Mouse (Mus musculus): ENCODE data around the gene Ap3b2. TPM values are rescaled to one million over a fixed set of nuclear protein-coding genes. Genes with fewer than 3 reads are reported as not detected.

Ap3b2 gene
- 0.09 and 0.44 TPM in 2 replicates for polyA plus RNA-seq (2016; fragmentation: Nextera tagmentation; extraction: Ambion mirVana)

- Histone ChIP-seq H3K27me3 (peaks cover 54% of the 10 kb centered on the region), H3K9ac (replicated peaks) (no peak within 1 kb of the TSS)
Observed at GRCm38 (mm10) chr7:81493331-81494021, at the start of gene Ap3b2. Gene Ap3b2, minus strand, starts transcription at chr7:81493925.

GRCm38 (mm10) chr7:81542934-81543333, 49.2 kb upstream of the Ap3b2 start:
- H3K4me2 ChIP-seq, result no peak overlapping the region
- H3K9me3 ChIP-seq, result no peaks in the 10 kb centered on the region
- WGBS, result 87% methylated on average over 8 of the region's 8 CpGs
- H3K27ac ChIP-seq, result no peak overlapping the region
- H3K4me1 ChIP-seq (replicated peaks), result no peaks in the 10 kb centered on the region
- no peaks in the 10 kb centered on the region for H3K27me3 ChIP-seq
- no peaks in the 10 kb centered on the region for H3K36me3 ChIP-seq
- H3K9ac ChIP-seq (replicated peaks), result no peak overlapping the region
- ATAC-seq (ENCODE audit: insufficient number of reproducible peaks, insufficient read depth, low FRiP score, low TSS enrichment, low read depth), result no peak
- H3K4me3 ChIP-seq (replicated peaks), result no peak overlapping the region

More at GRCm38 (mm10) chr7:81493331-81494021, at the start of gene Ap3b2:
- Histone ChIP-seq H3K27ac (no peak within 1 kb of the TSS), H3K9me3 (no peaks in the 10 kb centered on the region), H3K4me1 (replicated peaks) (peaks cover 14% of the 10 kb centered on the region; the same call in 1 of the 2 replicates), H3K36me3 (no peaks in the 10 kb centered on the region), H3K4me3 (replicated peaks) (peak within 1 kb of the TSS; percentile 49), H3K4me2 (peak within 1 kb of the TSS; percentile 86)
- WGBS, result under 1% methylated on average over 57 of the region's 57 CpGs
- ATAC-seq (ENCODE audit: insufficient number of reproducible peaks, insufficient read depth, low FRiP score, low TSS enrichment, low read depth), result peak; percentile 67; the same call in 1 of the 2 replicates

- H3K9ac ChIP-seq (replicated peaks), result no peak overlapping the region
- H3K4me3 ChIP-seq (replicated peaks), result no peak overlapping the region
- H3K27me3 ChIP-seq, result no peaks in the 10 kb centered on the region
- no peaks in the 10 kb centered on the region for H3K36me3 ChIP-seq
- ATAC-seq (ENCODE audit: insufficient number of reproducible peaks, insufficient read depth, low FRiP score, low TSS enrichment, low read depth), result no peak
- H3K27ac ChIP-seq, result no peak overlapping the region
- WGBS, result 92% methylated on average over 7 of the region's 7 CpGs
- H3K4me2 ChIP-seq, result no peak overlapping the region
- H3K4me1 ChIP-seq (replicated peaks), result no peaks in the 10 kb centered on the region
- no peaks in the 10 kb centered on the region for H3K9me3 ChIP-seq
Observed at GRCm38 (mm10) chr7:81541924-81542524, 48.3 kb upstream of the Ap3b2 start.

- no peaks in the 10 kb centered on the region for H3K4me1 ChIP-seq (replicated peaks)
- H3K9ac ChIP-seq (replicated peaks), result no peak overlapping the region
- ATAC-seq (ENCODE audit: insufficient number of reproducible peaks, insufficient read depth, low FRiP score, low TSS enrichment, low read depth), result no peak
- WGBS, result 56% methylated on average over 1 of the region's 1 CpGs
- no peaks in the 10 kb centered on the region for H3K27me3 ChIP-seq
- H3K4me3 ChIP-seq (replicated peaks), result no peak overlapping the region
- no peak overlapping the region for H3K4me2 ChIP-seq
- H3K36me3 ChIP-seq, result peaks cover 2% of the 10 kb centered on the region; the same call in 1 of the 2 replicates
- no peaks in the 10 kb centered on the region for H3K9me3 ChIP-seq
- no peak overlapping the region for H3K27ac ChIP-seq
Observed at GRCm38 (mm10) chr7:81540999-81541398, 47.3 kb upstream of the Ap3b2 start.

- Histone ChIP-seq H3K27ac (no peak overlapping the region), H3K27me3 (no peaks in the 10 kb centered on the region), H3K9ac (replicated peaks) (no peak overlapping the region), H3K4me2 (no peak overlapping the region), H3K4me1 (replicated peaks) (no peaks in the 10 kb centered on the region), H3K9me3 (no peaks in the 10 kb centered on the region), H3K36me3 (peaks cover 17% of the 10 kb centered on the region), H3K4me3 (replicated peaks) (no peak overlapping the region)
- no peak for ATAC-seq (ENCODE audit: insufficient number of reproducible peaks, insufficient read depth, low FRiP score, low TSS enrichment, low read depth)
- WGBS, result 21% methylated on average over 2 of the region's 2 CpGs
Observed at GRCm38 (mm10) chr7:81539565-81539964, 45.8 kb upstream of the Ap3b2 start.

GRCm38 (mm10) chr7:81538070-81538675, 44.4 kb upstream of the Ap3b2 start:
- WGBS, result 80% methylated on average over 2 of the region's 2 CpGs
- no peaks in the 10 kb centered on the region for H3K4me1 ChIP-seq (replicated peaks)
- ATAC-seq (ENCODE audit: insufficient number of reproducible peaks, insufficient read depth, low FRiP score, low TSS enrichment, low read depth), result no peak
- no peak overlapping the region for H3K27ac ChIP-seq
- no peaks in the 10 kb centered on the region; the same call in 1 of the 2 replicates for H3K9me3 ChIP-seq
- no peak overlapping the region for H3K9ac ChIP-seq (replicated peaks)
- H3K27me3 ChIP-seq, result no peaks in the 10 kb centered on the region
- H3K36me3 ChIP-seq, result peaks cover 31% of the 10 kb centered on the region
- no peak overlapping the region for H3K4me2 ChIP-seq
- H3K4me3 ChIP-seq (replicated peaks), result no peak overlapping the region

- Histone ChIP-seq H3K36me3 (peaks cover 48% of the 10 kb centered on the region), H3K9ac (replicated peaks) (no peak overlapping the region), H3K9me3 (no peaks in the 10 kb centered on the region; the same call in 1 of the 2 replicates), H3K27ac (no peak overlapping the region), H3K27me3 (no peaks in the 10 kb centered on the region), H3K4me3 (replicated peaks) (no peak overlapping the region), H3K4me1 (replicated peaks) (no peaks in the 10 kb centered on the region), H3K4me2 (no peak overlapping the region)
- ATAC-seq (ENCODE audit: insufficient number of reproducible peaks, insufficient read depth, low FRiP score, low TSS enrichment, low read depth), result no peak
- WGBS, result 93% methylated on average over 4 of the region's 4 CpGs
Observed at GRCm38 (mm10) chr7:81536478-81536877, 42.8 kb upstream of the Ap3b2 start.

- WGBS, result 95% methylated on average over 1 of the region's 1 CpGs
- H3K9ac ChIP-seq (replicated peaks), result no peak overlapping the region
- no peaks in the 10 kb centered on the region for H3K4me1 ChIP-seq (replicated peaks)
- no peak overlapping the region for H3K4me3 ChIP-seq (replicated peaks)
- no peaks in the 10 kb centered on the region for H3K27me3 ChIP-seq
- H3K27ac ChIP-seq, result no peak overlapping the region
- ATAC-seq (ENCODE audit: insufficient number of reproducible peaks, insufficient read depth, low FRiP score, low TSS enrichment, low read depth), result no peak
- H3K4me2 ChIP-seq, result no peak overlapping the region
- no peaks in the 10 kb centered on the region; the same call in 1 of the 2 replicates for H3K9me3 ChIP-seq
- peaks cover 90% of the 10 kb centered on the region for H3K36me3 ChIP-seq
Observed at GRCm38 (mm10) chr7:81531462-81531861, 37.7 kb upstream of the Ap3b2 start.

- Histone ChIP-seq H3K27me3 (no peaks in the 10 kb centered on the region), H3K9me3 (no peaks in the 10 kb centered on the region; the same call in 1 of the 2 replicates), H3K4me3 (replicated peaks) (no peak overlapping the region), H3K36me3 (peaks cover 84% of the 10 kb centered on the region), H3K4me1 (replicated peaks) (peaks cover 11% of the 10 kb centered on the region), H3K9ac (replicated peaks) (no peak overlapping the region), H3K27ac (no peak overlapping the region), H3K4me2 (no peak overlapping the region)
- 93% methylated on average over 8 of the region's 8 CpGs for WGBS
- ATAC-seq (ENCODE audit: insufficient number of reproducible peaks, insufficient read depth, low FRiP score, low TSS enrichment, low read depth), result no peak
Observed at GRCm38 (mm10) chr7:81528918-81529317, 35.2 kb upstream of the Ap3b2 start.

- Histone ChIP-seq H3K4me2 (peak overlapping the region; percentile 82), H3K9me3 (no peaks in the 10 kb centered on the region), H3K36me3 (peaks cover 33% of the 10 kb centered on the region), H3K4me3 (replicated peaks) (peak overlapping the region; percentile 68), H3K9ac (replicated peaks) (peak overlapping the region; percentile 76), H3K4me1 (replicated peaks) (peaks cover 13% of the 10 kb centered on the region), H3K27me3 (no peaks in the 10 kb centered on the region), H3K27ac (peak overlapping the region; percentile 95)
- ATAC-seq (ENCODE audit: insufficient number of reproducible peaks, insufficient read depth, low FRiP score, low TSS enrichment, low read depth), result no peak
- 9% methylated on average over 13 of the region's 13 CpGs for WGBS
Observed at GRCm38 (mm10) chr7:81523663-81524017, 29.9 kb upstream of the Ap3b2 start.

GRCm38 (mm10) chr7:81523008-81523662, 29.4 kb upstream of the Ap3b2 start:
- Histone ChIP-seq H3K9ac (replicated peaks) (peak overlapping the region; percentile 76), H3K4me3 (replicated peaks) (peak overlapping the region; percentile 68), H3K4me2 (peak overlapping the region; percentile 82), H3K4me1 (replicated peaks) (peaks cover 13% of the 10 kb centered on the region), H3K36me3 (peaks cover 28% of the 10 kb centered on the region), H3K27me3 (no peaks in the 10 kb centered on the region), H3K9me3 (no peaks in the 10 kb centered on the region), H3K27ac (peak overlapping the region; percentile 95)
- ATAC-seq (ENCODE audit: insufficient number of reproducible peaks, insufficient read depth, low FRiP score, low TSS enrichment, low read depth), result peak; percentile 97
- WGBS, result under 1% methylated on average over 31 of the region's 31 CpGs

Measured in limb, embryonic 12.5 days (tissue).